Mouse (Mus musculus): ENCODE results near the gene Lrrc31.

- TF ChIP-seq POLR2A (IDR thresholded peaks at IDR 0.05; ENCODE audit: insufficient read length, low read depth) (no peak), REST (IDR thresholded peaks at IDR 0.05; ENCODE audit: insufficient read depth, insufficient read length) (no peak), E2F4 (IDR thresholded peaks at IDR 0.05; ENCODE audit: insufficient read depth) (no peak), TCF12 (IDR thresholded peaks at IDR 0.05; ENCODE audit: insufficient read depth, poor library complexity, severe bottlenecking) (no peak), TCF3 (IDR thresholded peaks at IDR 0.05; ENCODE audit: insufficient read length, low read depth) (no peak), MYOD1 (IDR thresholded peaks at IDR 0.05; ENCODE audit: control insufficient read depth in 1 of 3, insufficient read length in 2 of 3, low read depth in 2 of 3) (no peak), USF1 (IDR thresholded peaks at IDR 0.05; ENCODE audit: low read depth) (no peak), MAX (IDR thresholded peaks at IDR 0.05; ENCODE audit: low read depth) (no peak), CEBPB (IDR thresholded peaks at IDR 0.05; ENCODE audit: insufficient read depth, poor library complexity, severe bottlenecking) (no peak), MYOG (IDR thresholded peaks at IDR 0.05; ENCODE audit: control insufficient read depth in 1 of 3, insufficient read depth in 1 of 3, insufficient read length in 2 of 3, low read depth in 2 of 3) (no peak)
Observed at GRCm38 (mm10) chr3:30697891-30698290, 1.8 kb downstream of the Lrrc31 start.
